Mouse (Mus musculus) myocyte (in vitro differentiated cells): Measurements from ENCODE around the gene Sppl2a.

Source experiments
- E2F4 ChIP-seq: IDR thresholded peaks from one replicate; pipeline ENCODE4 v1.6.1; 2011; ENCODE audit warnings: mild to moderate bottlenecking, control low read depth, moderate library complexity; ENCODE audit not compliant: insufficient read depth
- MAX ChIP-seq: IDR thresholded peaks from one replicate; pipeline ENCODE4 v1.6.1; 2011; ENCODE audit warnings: low read depth, mild to moderate bottlenecking, control low read depth
- MYOG ChIP-seq, 3 experiments: IDR thresholded peaks; one replicate each; pipeline ENCODE4 v1.6.1; 2011; ENCODE audit warnings: control low read depth in 2 of 3, low read depth in 2 of 3, mild to moderate bottlenecking in 2 of 3; ENCODE audit not compliant: insufficient read length in 2 of 3, control insufficient read depth in 1 of 3, insufficient read depth in 1 of 3
- POLR2A ChIP-seq: IDR thresholded peaks from one replicate; pipeline ENCODE4 v1.6.1; 2011; ENCODE audit warnings: low read depth, mild to moderate bottlenecking, control low read depth, moderate library complexity; ENCODE audit not compliant: insufficient read length
- TCF3 ChIP-seq: IDR thresholded peaks from one replicate; pipeline ENCODE4 v1.6.1; 2011; ENCODE audit warnings: low read depth, control low read depth; ENCODE audit not compliant: insufficient read length
- USF1 ChIP-seq: IDR thresholded peaks from one replicate; pipeline ENCODE4 v1.6.1; 2011; ENCODE audit warnings: low read depth, mild to moderate bottlenecking, control low read depth, moderate library complexity

DNA sequence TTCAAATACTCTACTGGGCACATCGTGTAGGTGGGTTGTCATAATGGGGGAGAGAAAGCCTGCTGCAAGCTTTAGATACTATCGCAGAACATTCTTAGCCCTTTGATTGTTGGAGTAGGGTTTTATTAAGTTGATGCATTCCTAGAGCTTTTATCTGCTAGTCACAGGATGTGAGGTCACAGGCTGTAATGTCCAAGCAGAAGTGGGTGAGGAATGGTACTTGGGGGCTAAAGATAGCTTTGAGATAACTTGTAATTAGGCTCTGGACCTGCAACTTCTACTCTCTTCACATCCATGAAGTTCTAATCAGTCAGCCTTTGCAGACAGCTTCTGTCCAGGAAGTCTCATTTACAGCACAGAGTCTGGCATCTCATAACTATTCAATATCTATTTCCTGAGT, 47.2 kb downstream of the Sppl2a start:
- TF ChIP-seq POLR2A (no peak), USF1 (no peak), MYOG (IDR thresholded peaks at IDR 0.05; ENCODE audit: control insufficient read depth in 1 of 3, insufficient read depth in 1 of 3, insufficient read length in 2 of 3, low read depth in 2 of 3) (no peak), MAX (no peak), TCF3 (no peak), E2F4 (no peak)
